Mouse (Mus musculus) heart, embryonic 16.5 days (tissue): ENCODE data around the gene Gm11011. TPM values are rescaled to one million over a fixed set of nuclear protein-coding genes. Genes with fewer than 3 reads are reported as not detected.
A peak's percentile ranks its signal among the peaks of the same experiment; 100 is the strongest.
"Not testable (repeated sequence)": the region's sequence is repeated elsewhere in the genome, so short reads cannot be mapped to it uniquely, and the experiment has no call there.

ENCODE experiments used
- ATAC-seq: fragments of 200-750 bp; cut with Nextera tagmentation; replicated peaks from 2 replicates; pipeline ENCODE4 v1.8.0; 2017; ENCODE audit warnings: moderate number of reproducible peaks; ENCODE audit not compliant: insufficient read depth, low FRiP score; ENCODE audit errors: extremely low read depth
- H3K27ac ChIP-seq: fragments of 300-500 bp; sonication (generic); 2 replicates; pipeline ENCODE4 v1.5.1; 2014; ENCODE audit warnings: mild to moderate bottlenecking, low read length, control low read depth, moderate library complexity
- H3K27me3 ChIP-seq: fragments of 300-500 bp; sonication (generic); 2 replicates; pipeline ENCODE4 v1.6.1; 2014; ENCODE audit warnings: low read length, mixed read lengths; ENCODE audit not compliant: control insufficient read depth, insufficient read depth
- H3K36me3 ChIP-seq: fragments of 300-500 bp; sonication (generic); 2 replicates; pipeline ENCODE4 v1.6.1; 2014; ENCODE audit not compliant: control insufficient read depth, insufficient read depth
- H3K4me1 ChIP-seq: fragments of 300-500 bp; sonication (generic); 2 replicates; pipeline ENCODE4 v1.6.1; 2014; ENCODE audit warnings: low read length, mixed read lengths; ENCODE audit not compliant: control insufficient read depth, insufficient read depth
- H3K4me2 ChIP-seq: fragments of 300-500 bp; sonication (generic); 2 replicates; pipeline ENCODE4 v1.6.1; 2014; ENCODE audit warnings: low read depth, mild to moderate bottlenecking, control low read depth, low read length
- H3K4me3 ChIP-seq: fragments of 300-500 bp; sonication (generic); 2 replicates; pipeline ENCODE4 v1.5.1; 2014; ENCODE audit warnings: mild to moderate bottlenecking, control low read depth, low read length
- H3K9ac ChIP-seq: fragments of 300-500 bp; sonication (generic); 2 replicates; pipeline ENCODE4 v1.6.1; 2014; ENCODE audit warnings: low read length, control low read depth
- H3K9me3 ChIP-seq: fragments of 300-500 bp; sonication (generic); replicated peaks from 2 replicates; pipeline ENCODE4 v1.6.1; 2016; ENCODE audit warnings: low read length; ENCODE audit not compliant: control insufficient read depth
- WGBS: fragments of 180-500 bp; shearing (Covaris S2); extraction: QIAGEN DNeasy Blood & Tissue Kit; methylation state at CpG from one replicate; pipeline ENCODE4 v1.1.7; 2014; 5-methylcytosine and 5-hydroxymethylcytosine counted together
- polyA plus RNA-seq: library from polyadenylated mRNA; unstranded; fragments of >200 nt; fragmentation: Nextera tagmentation; extraction: Ambion mirVana; gene quantifications from 2 replicates; pipeline ENCODE4 v1.2.1, GENCODE M21; 2015

Gm11011 gene
- polyA plus RNA-seq: not detected in 2 replicates

DNA sequence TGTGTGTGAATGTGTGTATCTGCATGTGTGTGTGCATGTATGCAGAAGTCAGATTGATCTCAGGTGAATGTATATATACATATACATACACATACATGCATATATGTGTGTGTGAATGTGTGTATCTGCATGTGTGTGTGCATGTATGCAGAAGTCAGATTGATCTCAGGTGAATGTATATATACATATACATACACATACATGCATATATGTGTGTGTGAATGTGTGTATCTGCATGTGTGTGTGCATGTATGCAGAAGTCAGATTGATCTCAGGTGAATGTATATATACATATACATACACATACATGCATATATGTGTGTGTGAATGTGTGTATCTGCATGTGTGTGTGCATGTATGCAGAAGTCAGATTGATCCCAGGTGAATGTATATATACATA lies at the start of gene Gm11011:
Gm11011 (minus strand) TSS at position 101 of the 400 bp plus-strand sequence.
- not testable (repeated sequence) for ATAC-seq, H3K36me3 ChIP-seq, H3K9ac ChIP-seq, H3K4me3 ChIP-seq, H3K9me3 ChIP-seq, H3K4me1 ChIP-seq, H3K27ac ChIP-seq, H3K4me2 ChIP-seq, H3K27me3 ChIP-seq

- ATAC-seq: no peak
- Histone ChIP-seq H3K4me1 (peaks cover 8% of the 10 kb centered on the region; the same call in 1 of the 2 replicates), H3K9me3 (no peaks in the 10 kb centered on the region), H3K9ac (no peak overlapping the region), H3K36me3 (no peaks in the 10 kb centered on the region), H3K27me3 (no peaks in the 10 kb centered on the region), H3K4me2 (peak overlapping the region; percentile 98; the same call in 1 of the 2 replicates), H3K4me3 (no peak overlapping the region), H3K27ac (no peak overlapping the region)
- WGBS: 66% methylated on average over 4 of the region's 4 CpGs
Measured at GRCm38 (mm10) chr2:169636414-169636813, 48.9 kb upstream of the Gm11011 start.

GRCm38 (mm10) chr2:169635428-169635827 lies 47.9 kb upstream of the Gm11011 start:
- ATAC-seq: no peak
- no peaks in the 10 kb centered on the region for H3K27me3 ChIP-seq
- no peaks in the 10 kb centered on the region for H3K9me3 ChIP-seq
- peak overlapping the region; percentile 42 for H3K9ac ChIP-seq
- no peaks in the 10 kb centered on the region for H3K36me3 ChIP-seq
- peak overlapping the region; percentile 33; the same call in 1 of the 2 replicates for H3K27ac ChIP-seq
- peak overlapping the region; percentile 98 for H3K4me2 ChIP-seq
- 46% methylated on average over 7 of the region's 7 CpGs for WGBS
- peak overlapping the region; percentile 88 for H3K4me3 ChIP-seq
- peaks cover 8% of the 10 kb centered on the region; the same call in 1 of the 2 replicates for H3K4me1 ChIP-seq

DNA sequence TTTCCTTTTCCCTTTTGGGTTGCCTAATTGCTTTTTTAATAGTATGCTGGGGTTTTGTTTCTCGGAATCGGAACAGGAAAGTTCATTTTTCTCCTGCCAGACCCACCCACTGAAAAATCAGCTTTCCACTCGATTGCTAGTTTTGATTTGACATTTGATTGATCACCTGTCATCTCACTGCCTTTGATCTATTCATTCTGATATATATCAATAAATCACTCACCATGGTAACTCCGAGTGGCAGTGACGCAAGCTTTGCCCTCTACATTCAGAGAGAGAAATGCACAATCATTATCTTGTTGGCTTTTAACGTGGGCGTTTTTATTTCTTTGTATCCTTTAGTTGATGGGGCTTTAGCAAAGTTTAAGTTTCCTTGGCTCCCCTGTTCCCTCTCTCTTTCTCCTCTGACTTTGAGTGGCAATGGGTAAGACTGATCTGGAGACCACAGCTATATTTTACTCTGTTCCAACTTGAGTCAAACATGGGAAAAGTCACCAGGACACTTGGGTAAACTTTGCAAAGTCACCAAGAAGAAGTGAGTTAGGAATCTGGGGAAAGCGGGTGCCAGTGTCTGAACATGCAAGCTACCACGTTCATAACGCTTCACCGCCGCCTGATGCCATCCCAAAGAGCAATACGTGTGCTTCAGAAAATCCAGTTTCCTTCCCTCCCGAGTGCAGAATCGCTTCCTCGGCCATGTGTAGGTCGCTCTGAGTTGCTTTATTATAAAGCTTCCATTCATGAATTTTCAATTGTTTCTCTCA lies 47.3 kb upstream of the Gm11011 start:
- H3K4me3 ChIP-seq: peak overlapping the region; percentile 88
- H3K9ac ChIP-seq: peak overlapping the region; percentile 87
- H3K4me2 ChIP-seq: peak overlapping the region; percentile 98
- H3K4me1 ChIP-seq: peaks cover 8% of the 10 kb centered on the region; the same call in 1 of the 2 replicates
- peak overlapping the region; percentile 82 for H3K27ac ChIP-seq
- no peaks in the 10 kb centered on the region for H3K27me3 ChIP-seq
- ATAC-seq: no peak
- H3K9me3 ChIP-seq: no peaks in the 10 kb centered on the region
- no peaks in the 10 kb centered on the region for H3K36me3 ChIP-seq
- 51% methylated on average over 17 of the region's 17 CpGs for WGBS

GRCm38 (mm10) chr2:169633491-169634289 lies 46.1 kb upstream of the Gm11011 start:
- H3K9ac ChIP-seq: peak overlapping the region; percentile 87
- no peaks in the 10 kb centered on the region for H3K36me3 ChIP-seq
- 0 out of 2 replicates have a peak, but pooled peaks have one; percentile 31 for ATAC-seq
- H3K27ac ChIP-seq: peak overlapping the region; percentile 82
- WGBS: under 1% methylated on average over 38 of the region's 38 CpGs
- H3K4me2 ChIP-seq: peak overlapping the region; percentile 98
- H3K4me3 ChIP-seq: peak overlapping the region; percentile 88
- H3K27me3 ChIP-seq: no peaks in the 10 kb centered on the region
- no peaks in the 10 kb centered on the region for H3K9me3 ChIP-seq
- H3K4me1 ChIP-seq: peaks cover 8% of the 10 kb centered on the region; the same call in 1 of the 2 replicates

GRCm38 (mm10) chr2:169632338-169633151 lies 45.0 kb upstream of the Gm11011 start, which contains the start of gene Tshz2:
TSS of gene Tshz2 (plus strand) at chr2:169633013.
- Histone ChIP-seq H3K9ac (peak within 1 kb of the TSS; percentile 87), H3K27ac (peak within 1 kb of the TSS; percentile 82), H3K9me3 (no peaks in the 10 kb centered on the region), H3K36me3 (no peaks in the 10 kb centered on the region), H3K4me1 (peaks cover 8% of the 10 kb centered on the region; the same call in 1 of the 2 replicates), H3K4me3 (peak within 1 kb of the TSS; percentile 88), H3K27me3 (no peaks in the 10 kb centered on the region), H3K4me2 (peak within 1 kb of the TSS; percentile 98)
- peak; percentile 79 for ATAC-seq
- 0% methylated on average over 20 of the region's 22 CpGs for WGBS

DNA sequence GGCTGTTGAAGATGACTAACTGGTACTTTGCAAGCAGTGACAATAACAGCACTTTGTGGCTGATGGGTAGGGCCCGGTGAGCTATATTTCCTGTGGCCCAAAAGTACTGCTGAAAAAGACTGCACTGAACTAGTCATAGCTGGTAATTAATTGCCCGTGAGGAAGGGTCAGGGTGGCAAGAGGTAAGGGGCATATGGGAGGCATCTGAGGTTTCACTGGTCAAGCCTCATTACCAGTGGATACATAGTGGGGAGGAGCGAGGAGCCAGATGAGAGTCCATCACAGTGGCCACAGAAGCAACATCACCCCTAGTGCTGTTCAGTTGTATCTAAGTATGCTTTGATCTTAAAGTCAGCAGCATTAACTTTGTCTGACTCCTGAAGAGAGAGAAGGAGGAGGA lies 42.5 kb upstream of the Gm11011 start:
- no peak overlapping the region for H3K27ac ChIP-seq
- ATAC-seq: no peak
- no peaks in the 10 kb centered on the region for H3K9me3 ChIP-seq
- no peak overlapping the region for H3K4me3 ChIP-seq
- H3K4me2 ChIP-seq: no peak overlapping the region
- H3K4me1 ChIP-seq: peaks cover 8% of the 10 kb centered on the region; the same call in 1 of the 2 replicates
- H3K36me3 ChIP-seq: no peaks in the 10 kb centered on the region
- no peak overlapping the region for H3K9ac ChIP-seq
- no peaks in the 10 kb centered on the region for H3K27me3 ChIP-seq
- 89% methylated on average over 3 of the region's 3 CpGs for WGBS

GRCm38 (mm10) chr2:169621201-169621710 lies 33.7 kb upstream of the Gm11011 start:
- peak overlapping the region; percentile 54 for H3K4me2 ChIP-seq
- no peaks in the 10 kb centered on the region for H3K27me3 ChIP-seq
- H3K27ac ChIP-seq: no peak overlapping the region
- peaks cover 7% of the 10 kb centered on the region for H3K4me1 ChIP-seq
- peak overlapping the region; percentile 46; the same call in 1 of the 2 replicates for H3K9ac ChIP-seq
- 39% methylated on average over 15 of the region's 15 CpGs for WGBS
- peak overlapping the region; percentile 21 for H3K4me3 ChIP-seq
- no peaks in the 10 kb centered on the region for H3K36me3 ChIP-seq
- ATAC-seq: no peak; the same call in 1 of the 2 replicates
- H3K9me3 ChIP-seq: no peaks in the 10 kb centered on the region
